Mouse (Mus musculus): ENCODE measurements around the gene Wasl. TPM values are rescaled to one million over a fixed set of nuclear protein-coding genes. Genes with fewer than 3 reads are reported as not detected.

Gene Wasl
- polyA plus RNA-seq, 1 experiment: 56.4 TPM

- no peak overlapping the region for H3K27ac ChIP-seq (ENCODE audit: insufficient read depth, low read length)
- no peak overlapping the region for H3K4me3 ChIP-seq (ENCODE audit: insufficient read depth, low read length)
- no peaks in the 10 kb centered on the region; the same call in 1 of the 2 replicates for H3K4me1 ChIP-seq (ENCODE audit: control insufficient read depth, insufficient read depth, low read length)
- TF ChIP-seq POLR2A (IDR thresholded peaks at IDR 0.05; ENCODE audit: extremely low read depth, insufficient read depth, low read length) (no peak), CTCF (IDR thresholded peaks at IDR 0.05; ENCODE audit: extremely low read depth, insufficient read depth, low read length) (no peak)
These were observed 55.3 kb downstream of the Wasl start for GRCm38 (mm10) chr6:24609531-24609930.

GRCm38 (mm10) chr6:24608682-24609081, 56.1 kb downstream of the Wasl start:
- TF ChIP-seq CTCF (IDR thresholded peaks at IDR 0.05; ENCODE audit: extremely low read depth, insufficient read depth, low read length) (no peak), POLR2A (IDR thresholded peaks at IDR 0.05; ENCODE audit: extremely low read depth, insufficient read depth, low read length) (no peak)
- H3K4me3 ChIP-seq (ENCODE audit: insufficient read depth, low read length): no peak overlapping the region

GRCm38 (mm10) chr6:24608129-24608528, 56.7 kb downstream of the Wasl start:
- H3K27ac ChIP-seq (ENCODE audit: insufficient read depth, low read length): no peak overlapping the region
- H3K4me1 ChIP-seq (ENCODE audit: control insufficient read depth, insufficient read depth, low read length): no peaks in the 10 kb centered on the region; the same call in 1 of the 2 replicates
- no peak for TF ChIP-seq CTCF (IDR thresholded peaks at IDR 0.05; ENCODE audit: extremely low read depth, insufficient read depth, low read length)
- TF ChIP-seq POLR2A (IDR thresholded peaks at IDR 0.05; ENCODE audit: extremely low read depth, insufficient read depth, low read length): no peak
- H3K4me3 ChIP-seq (ENCODE audit: insufficient read depth, low read length): no peak overlapping the region

More at GRCm38 (mm10) chr6:24608682-24609081, 56.1 kb downstream of the Wasl start:
- no peaks in the 10 kb centered on the region; the same call in 1 of the 2 replicates for H3K4me1 ChIP-seq (ENCODE audit: control insufficient read depth, insufficient read depth, low read length)
- no peak overlapping the region for H3K27ac ChIP-seq (ENCODE audit: insufficient read depth, low read length)

DNA sequence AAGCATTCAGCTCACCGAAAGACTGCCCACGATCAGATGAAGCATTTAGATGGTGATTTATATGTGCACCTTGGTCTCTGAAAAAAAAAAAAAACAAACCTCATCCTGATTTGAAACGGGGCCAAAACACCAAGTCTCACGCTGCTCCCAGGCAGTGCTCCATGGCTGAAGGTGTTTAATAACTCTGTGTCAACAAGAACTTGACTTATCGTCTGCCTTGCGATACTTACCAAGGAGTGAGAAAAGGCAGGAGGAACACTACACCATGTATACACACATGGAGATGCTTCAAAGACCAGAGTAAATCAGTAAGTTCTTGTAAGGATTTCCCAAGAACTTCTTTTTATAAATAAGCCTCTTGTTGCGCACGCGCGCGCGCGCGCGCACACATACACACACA, 57.3 kb downstream of the Wasl start:
- Histone ChIP-seq H3K4me3 (ENCODE audit: insufficient read depth, low read length) (no peak overlapping the region), H3K27ac (ENCODE audit: insufficient read depth, low read length) (no peak overlapping the region), H3K4me1 (ENCODE audit: control insufficient read depth, insufficient read depth, low read length) (no peaks in the 10 kb centered on the region)
- TF ChIP-seq POLR2A (IDR thresholded peaks at IDR 0.05; ENCODE audit: extremely low read depth, insufficient read depth, low read length): no peak
- TF ChIP-seq CTCF (IDR thresholded peaks at IDR 0.05; ENCODE audit: extremely low read depth, insufficient read depth, low read length): no peak

- TF ChIP-seq CTCF (IDR thresholded peaks at IDR 0.05; ENCODE audit: extremely low read depth, insufficient read depth, low read length) (no peak), POLR2A (IDR thresholded peaks at IDR 0.05; ENCODE audit: extremely low read depth, insufficient read depth, low read length) (no peak)
- H3K4me1 ChIP-seq (ENCODE audit: control insufficient read depth, insufficient read depth, low read length): no peaks in the 10 kb centered on the region
- no peak overlapping the region for H3K4me3 ChIP-seq (ENCODE audit: insufficient read depth, low read length)
- no peak overlapping the region for H3K27ac ChIP-seq (ENCODE audit: insufficient read depth, low read length)
These were observed 58.3 kb downstream of the Wasl start for GRCm38 (mm10) chr6:24606512-24606911.

GRCm38 (mm10) chr6:24605631-24606030, 59.2 kb downstream of the Wasl start:
- no peak overlapping the region for H3K27ac ChIP-seq (ENCODE audit: insufficient read depth, low read length)
- H3K4me3 ChIP-seq (ENCODE audit: insufficient read depth, low read length): no peak overlapping the region
- no peak for TF ChIP-seq POLR2A (IDR thresholded peaks at IDR 0.05; ENCODE audit: extremely low read depth, insufficient read depth, low read length)
- no peak for TF ChIP-seq CTCF (IDR thresholded peaks at IDR 0.05; ENCODE audit: extremely low read depth, insufficient read depth, low read length)
- no peaks in the 10 kb centered on the region for H3K4me1 ChIP-seq (ENCODE audit: control insufficient read depth, insufficient read depth, low read length)

DNA sequence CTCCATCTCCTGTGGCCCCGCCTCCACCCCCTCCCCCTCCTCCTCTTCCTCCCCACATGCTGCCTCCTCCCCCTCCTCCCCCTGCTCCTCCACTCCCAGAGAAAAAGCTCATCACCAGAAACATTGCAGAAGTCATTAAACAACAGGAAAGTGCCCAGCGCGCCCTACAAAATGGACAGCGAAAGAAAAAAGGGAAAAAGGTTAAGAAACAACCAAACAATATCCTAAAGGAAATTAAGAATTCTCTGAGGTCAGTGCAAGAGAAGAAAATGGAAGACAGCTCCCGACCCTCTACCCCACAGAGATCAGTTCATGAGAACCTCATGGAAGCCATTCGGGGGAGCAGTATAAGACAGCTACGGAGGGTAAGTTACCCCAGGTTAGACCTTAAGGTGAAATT, 60.5 kb downstream of the Wasl start:
- no peak overlapping the region for H3K4me3 ChIP-seq (ENCODE audit: insufficient read depth, low read length)
- no peak for TF ChIP-seq CTCF (IDR thresholded peaks at IDR 0.05; ENCODE audit: extremely low read depth, insufficient read depth, low read length)
- no peak overlapping the region for H3K27ac ChIP-seq (ENCODE audit: insufficient read depth, low read length)

GRCm38 (mm10) chr6:24602993-24603392, 61.8 kb downstream of the Wasl start:
- no peak for TF ChIP-seq POLR2A (IDR thresholded peaks at IDR 0.05; ENCODE audit: extremely low read depth, insufficient read depth, low read length)
- no peak for TF ChIP-seq CTCF (IDR thresholded peaks at IDR 0.05; ENCODE audit: extremely low read depth, insufficient read depth, low read length)
- Histone ChIP-seq H3K27ac (ENCODE audit: insufficient read depth, low read length) (no peak overlapping the region), H3K4me1 (ENCODE audit: control insufficient read depth, insufficient read depth, low read length) (no peaks in the 10 kb centered on the region), H3K4me3 (ENCODE audit: insufficient read depth, low read length) (no peak overlapping the region)

More for the DNA sequence above, 60.5 kb downstream of the Wasl start:
- H3K4me1 ChIP-seq (ENCODE audit: control insufficient read depth, insufficient read depth, low read length): no peaks in the 10 kb centered on the region

DNA sequence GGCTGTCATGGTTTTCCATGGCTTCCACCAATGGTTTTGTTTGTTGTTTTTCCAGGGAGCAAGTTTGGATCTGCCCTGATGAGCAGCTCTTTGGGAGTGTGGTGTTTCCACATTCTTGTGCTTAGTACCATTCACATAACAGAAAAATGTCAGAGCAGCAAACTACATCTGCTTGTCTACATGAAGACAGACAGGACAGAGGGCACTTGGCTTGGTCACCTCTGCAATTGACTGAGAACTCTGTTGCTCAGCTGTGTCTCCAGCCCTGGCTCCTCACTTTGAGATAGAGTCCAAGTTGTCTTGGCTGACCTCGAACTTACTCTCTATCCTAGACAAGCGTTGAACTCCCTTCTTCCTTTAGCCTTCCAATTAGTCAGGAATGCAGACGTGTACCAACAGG, 62.5 kb downstream of the Wasl start:
- Histone ChIP-seq H3K4me3 (ENCODE audit: insufficient read depth, low read length) (no peak overlapping the region), H3K27ac (ENCODE audit: insufficient read depth, low read length) (no peak overlapping the region), H3K4me1 (ENCODE audit: control insufficient read depth, insufficient read depth, low read length) (no peaks in the 10 kb centered on the region)
- TF ChIP-seq POLR2A (IDR thresholded peaks at IDR 0.05; ENCODE audit: extremely low read depth, insufficient read depth, low read length) (no peak), CTCF (IDR thresholded peaks at IDR 0.05; ENCODE audit: extremely low read depth, insufficient read depth, low read length) (no peak)

GRCm38 (mm10) chr6:24601668-24602067, 63.1 kb downstream of the Wasl start:
- Histone ChIP-seq H3K4me3 (ENCODE audit: insufficient read depth, low read length) (no peak overlapping the region), H3K4me1 (ENCODE audit: control insufficient read depth, insufficient read depth, low read length) (no peaks in the 10 kb centered on the region), H3K27ac (ENCODE audit: insufficient read depth, low read length) (no peak overlapping the region)
- TF ChIP-seq CTCF (IDR thresholded peaks at IDR 0.05; ENCODE audit: extremely low read depth, insufficient read depth, low read length): no peak
- no peak for TF ChIP-seq POLR2A (IDR thresholded peaks at IDR 0.05; ENCODE audit: extremely low read depth, insufficient read depth, low read length)

Measured in cortical plate, adult 2 months (tissue).